Mouse (Mus musculus) thymus, adult 2 months (tissue): Measurements from ENCODE around the gene Gm12790.
"Not testable (repeated sequence)": the region's sequence is repeated elsewhere in the genome, so short reads cannot be mapped to it uniquely, and the experiment has no call there.

ENCODE experiments used
- CTCF ChIP-seq: fragments of 200-500 bp; IDR thresholded peaks from 2 replicates; pipeline ENCODE4 v1.5.1; 2012; ENCODE audit warnings: mild to moderate bottlenecking, control low read depth, low read length, moderate library complexity, borderline replicate concordance; ENCODE audit not compliant: control insufficient read depth, poor library complexity, insufficient read depth; ENCODE audit errors: extremely low read depth
- POLR2A ChIP-seq: fragments of 200-500 bp; IDR thresholded peaks from 2 replicates; pipeline ENCODE4 v1.6.1; 2012; ENCODE audit warnings: mild to moderate bottlenecking, low read length, control low read depth, moderate library complexity; ENCODE audit not compliant: control insufficient read depth, poor library complexity, insufficient read depth; ENCODE audit errors: extremely low read depth

- TF ChIP-seq POLR2A, CTCF: not testable (repeated sequence)
Measured at GRCm38 (mm10) chr4:101980949-101981348, at the start of gene Gm12790.
